Mouse (Mus musculus): ENCODE data around the gene Smo. TPM values are rescaled to one million over a fixed set of nuclear protein-coding genes. Genes with fewer than 3 reads are reported as not detected.

The Smo gene
- 1.7 and 3.1 TPM in 2 replicates for polyA plus RNA-seq (2021; fragmentation: Nextera tagmentation)
- long read RNA-seq, experiment 1, partial matches to known transcripts = 3 of 7 reads
- long read RNA-seq, experiment 1, other reads (novel, unspliced or antisense) = 0 of 7 reads
- long read RNA-seq, experiment 2, partial matches to known transcripts = 5 of 5 reads
- long read RNA-seq, experiment 2, other reads (novel, unspliced or antisense) = 0 of 5 reads

GRCm38 (mm10) chr6:29735336-29735688 lies at the start of gene Smo:
Smo (plus strand) TSS chr6:29735503.

GRCm38 (mm10) chr6:29693953-29694352 lies 41.4 kb upstream of the Smo start, which contains the start of gene Tspan33:
Tspan33 (plus strand) TSS chr6:29694222.

GRCm38 (mm10) chr6:29767813-29768660 lies 32.7 kb downstream of the Smo start, which contains the start of gene Ahcyl2:
Ahcyl2 (plus strand) TSS chr6:29768011.

Other genes starting within 250 kb of the Smo start
- 0.30 and 0.42 TPM in 2 replicates for gene Kcp, start 227.6 kb upstream of the Smo start, polyA plus RNA-seq (2021; fragmentation: Nextera tagmentation)
- gene Irf5, start 208.9 kb upstream of the Smo start, polyA plus RNA-seq (2021; fragmentation: Nextera tagmentation) = 2.1 and 3.3 TPM in 2 replicates
- 22.8 and 35.0 TPM in 2 replicates for gene Tnpo3, start 125.6 kb upstream of the Smo start, polyA plus RNA-seq (2021; fragmentation: Nextera tagmentation)
- gene Tspan33, start 41.3 kb upstream of the Smo start, polyA plus RNA-seq (2021; fragmentation: Nextera tagmentation) = 2.6 and 14.3 TPM in 2 replicates
- gene Ahcyl2, start 32.5 kb downstream of the Smo start, polyA plus RNA-seq (2021; fragmentation: Nextera tagmentation) = 9.7 and 21.8 TPM in 2 replicates
- gene Strip2, start 181.5 kb downstream of the Smo start, polyA plus RNA-seq (2021; fragmentation: Nextera tagmentation) = 5.0 and 9.0 TPM in 2 replicates

Data from left cerebral cortex, adult 6 months (tissue).